Mouse (Mus musculus): ENCODE results near the gene Gm45015.
"Not testable (repeated sequence)": the region's sequence is repeated elsewhere in the genome, so short reads cannot be mapped to it uniquely, and the experiment has no call there.

- not testable (repeated sequence) for TF ChIP-seq CTCF (conservative IDR thresholded peaks at IDR 0.05; ENCODE audit: low read length); POU5F1 (IDR thresholded peaks at IDR 0.05; ENCODE audit: borderline replicate concordance, low read length); NANOG (IDR thresholded peaks at IDR 0.05; ENCODE audit: borderline replicate concordance, low read length)
Measured at GRCm38 (mm10) chrX:73295745-73296144, 40.9 kb downstream of the Gm45015 start.
